Mouse (Mus musculus) heart, embryonic 15.5 days (tissue): ENCODE data around the gene Ehf. TPM values are rescaled to one million over a fixed set of nuclear protein-coding genes. Genes with fewer than 3 reads are reported as not detected.

Source experiments
- ATAC-seq: fragments of 200-750 bp; cut with Nextera tagmentation; replicated peaks from 2 replicates; pipeline ENCODE4 v1.8.0; 2017; ENCODE audit warnings: low read depth, moderate TSS enrichment; ENCODE audit not compliant: insufficient number of reproducible peaks, insufficient read depth, low FRiP score
- H3K27ac ChIP-seq: fragments of 300-500 bp; sonication (generic); 2 replicates; pipeline ENCODE4 v1.5.1; 2015; ENCODE audit warnings: mild to moderate bottlenecking, inconsistent platforms
- H3K27me3 ChIP-seq: fragments of 300-500 bp; sonication (generic); 2 replicates; pipeline ENCODE4 v1.6.1; 2015; ENCODE audit warnings: inconsistent platforms
- H3K36me3 ChIP-seq: fragments of 300-500 bp; sonication (generic); 2 replicates; pipeline ENCODE4 v1.6.1; 2015; ENCODE audit warnings: mild to moderate bottlenecking, inconsistent platforms
- H3K4me1 ChIP-seq: fragments of 300-500 bp; sonication (generic); replicated peaks from 2 replicates; pipeline ENCODE4 v1.6.1; 2015; ENCODE audit warnings: inconsistent platforms
- H3K4me2 ChIP-seq: fragments of 300-500 bp; sonication (generic); 2 replicates; pipeline ENCODE4 v1.6.1; 2015; ENCODE audit warnings: inconsistent platforms, mild to moderate bottlenecking, moderate library complexity
- H3K4me3 ChIP-seq: fragments of 300-500 bp; sonication (generic); 2 replicates; pipeline ENCODE4 v1.5.1; 2015; ENCODE audit warnings: mild to moderate bottlenecking, inconsistent platforms
- H3K9ac ChIP-seq: fragments of 300-500 bp; sonication (generic); 2 replicates; pipeline ENCODE4 v1.6.1; 2015; ENCODE audit warnings: mild to moderate bottlenecking, inconsistent platforms
- H3K9me3 ChIP-seq: fragments of 300-500 bp; sonication (generic); replicated peaks from 2 replicates; pipeline ENCODE4 v1.6.1; 2016; ENCODE audit warnings: inconsistent platforms
- WGBS: fragments of 180-500 bp; shearing (Covaris S2); methylation state at CpG from one replicate; pipeline ENCODE4 v1.1.7; 2015; ENCODE audit warnings: mixed read lengths; 5-methylcytosine and 5-hydroxymethylcytosine counted together
- polyA plus RNA-seq: library from polyadenylated mRNA; unstranded; fragments of >200 nt; fragmentation: Nextera tagmentation; extraction: Ambion mirVana; gene quantifications from 2 replicates; pipeline ENCODE4 v1.2.1, GENCODE M21; 2015

The Ehf gene
- polyA plus RNA-seq, 1 experiment from 2014 or later = 0.33 TPM

DNA sequence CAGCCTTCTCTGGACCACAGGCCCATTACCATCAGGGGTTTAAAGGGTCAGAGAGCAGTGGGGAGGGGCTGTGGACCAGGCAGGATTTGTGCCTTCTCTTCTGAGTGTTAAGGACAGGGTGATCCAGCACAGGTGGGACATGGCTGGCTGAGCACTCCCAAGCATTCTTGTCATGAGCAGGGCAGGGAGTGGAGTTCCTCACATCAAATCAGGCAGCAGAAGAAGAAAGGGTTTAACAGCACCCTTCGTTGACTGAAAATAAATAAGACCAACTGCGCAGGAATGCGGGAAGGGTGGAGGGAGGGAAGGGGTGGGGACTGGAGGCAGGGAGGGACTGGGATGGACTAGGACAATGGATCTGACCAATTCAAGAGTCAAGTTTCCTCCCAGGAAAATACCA lies 8.6 kb downstream of the Ehf start:
- Histone ChIP-seq H3K9ac (no peak overlapping the region), H3K27me3 (no peaks in the 10 kb centered on the region), H3K36me3 (no peaks in the 10 kb centered on the region), H3K9me3 (no peaks in the 10 kb centered on the region), H3K4me1 (peaks cover 8% of the 10 kb centered on the region), H3K27ac (no peak overlapping the region), H3K4me2 (no peak overlapping the region), H3K4me3 (no peak overlapping the region)
- ATAC-seq = no peak
- 26% methylated on average over 3 of the region's 3 CpGs for WGBS

- H3K27me3 ChIP-seq = no peaks in the 10 kb centered on the region
- no peaks in the 10 kb centered on the region for H3K9me3 ChIP-seq
- no peak overlapping the region for H3K4me3 ChIP-seq
- no peak overlapping the region for H3K9ac ChIP-seq
- H3K36me3 ChIP-seq = no peaks in the 10 kb centered on the region
- H3K27ac ChIP-seq = no peak overlapping the region
- no peak for ATAC-seq
- H3K4me2 ChIP-seq = no peak overlapping the region
- peaks cover 9% of the 10 kb centered on the region for H3K4me1 ChIP-seq
- 75% methylated on average over 5 of the region's 5 CpGs for WGBS
Observed at GRCm38 (mm10) chr2:103293751-103294150, 9.3 kb downstream of the Ehf start.

DNA sequence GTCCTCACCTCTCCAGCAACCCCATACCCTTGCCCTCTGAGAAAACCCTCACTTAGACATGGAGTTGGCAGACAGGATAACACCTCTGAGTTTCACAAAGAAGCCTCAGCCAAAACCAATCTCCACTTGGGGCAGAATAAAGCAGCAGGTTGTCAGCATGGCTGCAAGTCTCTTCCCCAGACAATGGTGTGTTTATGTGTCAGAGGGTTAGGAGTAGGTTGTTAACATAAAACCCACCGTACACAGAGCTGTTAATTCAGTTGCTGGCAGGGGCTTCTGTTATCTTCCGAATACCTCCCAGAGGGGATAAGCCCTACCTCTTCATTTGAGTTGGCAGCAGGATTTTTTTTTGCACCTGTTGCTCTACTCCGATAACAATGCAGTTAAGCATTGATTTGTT lies 9.9 kb downstream of the Ehf start:
- Histone ChIP-seq H3K4me2 (no peak overlapping the region), H3K36me3 (no peaks in the 10 kb centered on the region), H3K9ac (no peak overlapping the region), H3K4me3 (no peak overlapping the region), H3K27me3 (no peaks in the 10 kb centered on the region), H3K27ac (no peak overlapping the region), H3K4me1 (peaks cover 6% of the 10 kb centered on the region), H3K9me3 (no peaks in the 10 kb centered on the region)
- 41% methylated on average over 3 of the region's 3 CpGs for WGBS
- no peak for ATAC-seq

DNA sequence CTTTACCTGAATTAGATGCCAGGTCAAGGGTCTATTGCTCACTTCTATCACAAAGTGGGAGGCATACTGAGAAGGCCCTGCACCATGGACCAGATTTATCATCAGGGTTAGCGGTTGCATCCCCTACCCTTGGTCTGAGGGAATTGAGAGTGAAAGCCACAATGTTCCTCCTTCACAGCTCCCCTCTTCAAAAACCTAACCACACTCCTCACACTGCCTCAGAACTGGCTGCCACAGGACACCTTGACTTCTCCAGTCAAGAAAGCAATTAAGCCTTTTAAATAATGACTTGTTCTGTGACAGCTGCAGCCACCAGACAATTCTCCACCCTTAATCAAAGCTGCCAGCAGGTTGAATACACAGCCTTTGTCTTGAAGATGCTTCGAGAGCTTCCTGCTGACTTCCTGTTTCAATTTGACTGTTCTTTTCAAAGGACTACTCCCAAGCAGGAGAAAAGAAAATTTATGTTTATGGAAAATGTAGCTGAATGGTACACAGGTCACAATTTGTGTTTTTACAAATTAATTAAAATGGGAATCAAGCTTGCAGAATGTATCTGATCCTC lies 12.3 kb downstream of the Ehf start:
- Histone ChIP-seq H3K4me3 (no peak overlapping the region), H3K4me2 (no peak overlapping the region), H3K4me1 (peaks cover 6% of the 10 kb centered on the region), H3K9me3 (no peaks in the 10 kb centered on the region), H3K9ac (no peak overlapping the region), H3K27me3 (no peaks in the 10 kb centered on the region), H3K27ac (no peak overlapping the region), H3K36me3 (no peaks in the 10 kb centered on the region)
- no peak for ATAC-seq
- WGBS = 68% methylated on average over 2 of the region's 2 CpGs

GRCm38 (mm10) chr2:103290167-103290566 lies 12.9 kb downstream of the Ehf start:
- H3K4me1 ChIP-seq = peaks cover 6% of the 10 kb centered on the region
- H3K9me3 ChIP-seq = no peaks in the 10 kb centered on the region
- H3K27me3 ChIP-seq = no peaks in the 10 kb centered on the region
- no peaks in the 10 kb centered on the region for H3K36me3 ChIP-seq
- 81% methylated on average over 3 of the region's 3 CpGs for WGBS
- no peak overlapping the region for H3K27ac ChIP-seq
- H3K4me2 ChIP-seq = no peak overlapping the region
- ATAC-seq = no peak
- no peak overlapping the region for H3K9ac ChIP-seq
- H3K4me3 ChIP-seq = no peak overlapping the region

- H3K4me1 ChIP-seq = peaks cover 6% of the 10 kb centered on the region
- no peaks in the 10 kb centered on the region for H3K27me3 ChIP-seq
- WGBS = 39% methylated on average over 7 of the region's 7 CpGs
- no peaks in the 10 kb centered on the region for H3K36me3 ChIP-seq
- ATAC-seq = peak; percentile 31; the same call in 1 of the 2 replicates
- H3K4me3 ChIP-seq = no peak overlapping the region
- H3K27ac ChIP-seq = 0 out of 2 replicates have a peak overlapping the region, but pooled peaks have one; percentile 3
- H3K9me3 ChIP-seq = no peaks in the 10 kb centered on the region
- H3K9ac ChIP-seq = no peak overlapping the region
- no peak overlapping the region for H3K4me2 ChIP-seq
Observed at GRCm38 (mm10) chr2:103289407-103289950, 13.6 kb downstream of the Ehf start.

DNA sequence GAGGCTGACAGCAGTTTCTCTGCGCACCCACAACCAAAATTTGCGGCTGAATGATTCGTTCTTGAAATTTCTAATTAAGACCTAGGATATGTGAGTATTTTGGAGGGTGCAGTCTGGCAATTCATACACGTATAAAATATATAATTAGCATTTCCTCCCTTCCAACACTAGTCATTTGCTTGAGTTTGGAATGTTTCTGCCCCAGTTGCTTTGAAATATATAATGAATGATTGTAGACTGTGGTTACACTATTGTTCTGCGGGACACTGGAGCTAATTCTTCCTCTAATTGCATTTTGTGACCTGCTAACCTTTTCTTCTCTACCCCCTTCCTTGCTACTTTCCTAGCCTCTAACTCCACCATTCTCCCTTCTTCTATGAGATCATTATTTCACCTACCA lies 15.4 kb downstream of the Ehf start:
- Histone ChIP-seq H3K4me1 (peaks cover 7% of the 10 kb centered on the region), H3K27me3 (no peaks in the 10 kb centered on the region), H3K9ac (no peak overlapping the region), H3K4me3 (no peak overlapping the region), H3K4me2 (no peak overlapping the region), H3K27ac (no peak overlapping the region), H3K9me3 (no peaks in the 10 kb centered on the region), H3K36me3 (no peaks in the 10 kb centered on the region)
- ATAC-seq = no peak
- WGBS = 81% methylated on average over 5 of the region's 5 CpGs

DNA sequence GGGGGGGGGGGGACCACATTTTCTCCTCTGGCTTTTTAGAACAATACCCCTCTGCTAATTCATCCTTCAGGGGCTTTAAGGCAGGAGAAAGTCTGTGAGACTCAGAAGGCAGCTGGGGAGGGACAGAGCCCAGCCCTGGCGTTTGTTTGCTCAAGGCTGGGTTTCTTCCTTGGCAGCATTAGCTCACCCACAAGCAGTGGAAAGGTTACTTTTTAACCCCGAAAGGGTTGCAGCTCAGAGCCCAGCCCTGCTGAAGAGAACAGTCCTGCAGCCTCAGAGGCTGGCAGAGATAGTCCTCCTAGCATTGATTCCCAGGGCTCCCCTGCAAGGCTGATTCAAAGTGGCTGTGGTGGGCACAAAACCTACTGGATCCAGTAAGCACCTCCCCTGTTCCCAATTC lies 17.5 kb downstream of the Ehf start:
- Histone ChIP-seq H3K4me2 (no peak overlapping the region), H3K27ac (no peak overlapping the region), H3K9me3 (no peaks in the 10 kb centered on the region), H3K36me3 (no peaks in the 10 kb centered on the region), H3K4me3 (no peak overlapping the region), H3K9ac (no peak overlapping the region), H3K27me3 (no peaks in the 10 kb centered on the region), H3K4me1 (peaks cover 16% of the 10 kb centered on the region)
- 50% methylated on average over 2 of the region's 2 CpGs for WGBS
- ATAC-seq = no peak

GRCm38 (mm10) chr2:103283730-103284129 lies 19.3 kb downstream of the Ehf start:
- peaks cover 10% of the 10 kb centered on the region for H3K4me1 ChIP-seq

GRCm38 (mm10) chr2:103282184-103282750 lies 20.8 kb downstream of the Ehf start:
- no peaks in the 10 kb centered on the region for H3K9me3 ChIP-seq
- H3K27ac ChIP-seq = no peak overlapping the region
- WGBS = 20% methylated on average over 8 of the region's 8 CpGs
- H3K27me3 ChIP-seq = no peaks in the 10 kb centered on the region
- no peak overlapping the region for H3K9ac ChIP-seq
- ATAC-seq = peak; percentile 69
- H3K36me3 ChIP-seq = no peaks in the 10 kb centered on the region
- no peak overlapping the region for H3K4me3 ChIP-seq
- H3K4me2 ChIP-seq = 0 out of 2 replicates have a peak overlapping the region, but pooled peaks have one; percentile 23
- peaks cover 12% of the 10 kb centered on the region for H3K4me1 ChIP-seq

More at GRCm38 (mm10) chr2:103283730-103284129, 19.3 kb downstream of the Ehf start:
- Histone ChIP-seq H3K9ac (no peak overlapping the region), H3K27me3 (no peaks in the 10 kb centered on the region), H3K9me3 (no peaks in the 10 kb centered on the region), H3K36me3 (no peaks in the 10 kb centered on the region), H3K4me2 (no peak overlapping the region), H3K27ac (no peak overlapping the region), H3K4me3 (no peak overlapping the region)
- ATAC-seq = no peak
- WGBS = 59% methylated on average over 8 of the region's 8 CpGs

- no peak overlapping the region for H3K4me2 ChIP-seq
Observed at GRCm38 (mm10) chr2:103279927-103280326, 23.2 kb downstream of the Ehf start.

DNA sequence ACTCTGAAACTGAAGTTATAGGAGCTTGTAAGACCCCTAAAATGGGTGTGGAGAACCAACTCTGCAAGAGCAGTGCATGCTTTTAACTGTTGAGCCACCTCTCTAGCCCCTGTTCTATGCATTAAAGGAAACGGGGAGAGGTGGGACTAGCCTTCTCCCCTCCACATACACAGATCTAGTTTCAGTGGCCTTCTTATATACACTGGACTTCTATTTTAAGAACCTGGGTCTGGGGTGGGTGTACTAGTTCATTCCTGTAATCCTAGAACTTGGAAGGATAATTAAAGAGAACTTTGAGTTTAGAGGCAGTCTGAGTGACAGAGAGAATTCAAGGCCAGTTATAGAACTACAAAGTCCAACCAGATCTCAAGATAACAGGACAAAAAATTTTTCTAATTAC lies 24.6 kb downstream of the Ehf start:
- no peaks in the 10 kb centered on the region for H3K36me3 ChIP-seq
- WGBS = 46% methylated on average over 1 of the region's 1 CpGs
- H3K4me1 ChIP-seq = peaks cover 12% of the 10 kb centered on the region

More at GRCm38 (mm10) chr2:103279927-103280326, 23.2 kb downstream of the Ehf start:
- WGBS = 80% methylated on average over 1 of the region's 1 CpGs
- Histone ChIP-seq H3K36me3 (no peaks in the 10 kb centered on the region), H3K9ac (no peak overlapping the region), H3K9me3 (no peaks in the 10 kb centered on the region), H3K4me1 (peaks cover 12% of the 10 kb centered on the region), H3K27ac (no peak overlapping the region), H3K27me3 (no peaks in the 10 kb centered on the region), H3K4me3 (no peak overlapping the region)
- ATAC-seq = no peak

More for the DNA sequence above, 24.6 kb downstream of the Ehf start:
- Histone ChIP-seq H3K9me3 (no peaks in the 10 kb centered on the region), H3K27me3 (no peaks in the 10 kb centered on the region), H3K4me2 (no peak overlapping the region), H3K27ac (no peak overlapping the region), H3K9ac (no peak overlapping the region), H3K4me3 (no peak overlapping the region)
- ATAC-seq = no peak
